Mouse (Mus musculus) urinary bladder, postnatal 36 days (tissue): ENCODE measurements around the gene Zfp933.
A peak's percentile ranks its signal among the peaks of the same experiment; 100 is the strongest.
"Not testable (repeated sequence)": the region's sequence is repeated elsewhere in the genome, so short reads cannot be mapped to it uniquely, and the experiment has no call there.

Source experiments
- DNase-seq, 2 experiments: peaks; one replicate each; pipeline ENCODE4 v3.0.0; 2022; ENCODE audit warnings: low spot score in 2 of 2, mixed read lengths in 1 of 2

Gene Zfp933

GRCm38 (mm10) chr4:147847614-147848583 is at the start of gene Zfp933:
TSS of gene Zfp933 (minus strand) at chr4:147848366.
- DNase-seq, result peak; percentile 57 to 59

- DNase-seq, result no peak
Measured at GRCm38 (mm10) chr4:147897348-147897747, 49.2 kb upstream of the Zfp933 start.

GRCm38 (mm10) chr4:147896411-147896810 is 48.2 kb upstream of the Zfp933 start:
- no peak for DNase-seq

- DNase-seq, result no peak
Measured at GRCm38 (mm10) chr4:147895815-147896330, 47.7 kb upstream of the Zfp933 start.

GRCm38 (mm10) chr4:147890341-147890740 is 42.2 kb upstream of the Zfp933 start:
- no peak for DNase-seq

GRCm38 (mm10) chr4:147888237-147888636 is 40.1 kb upstream of the Zfp933 start:
- DNase-seq, result no peak

GRCm38 (mm10) chr4:147887277-147887676 is 39.1 kb upstream of the Zfp933 start:
- no peak for DNase-seq

- DNase-seq, result no peak
Measured at GRCm38 (mm10) chr4:147886158-147886557, 38.0 kb upstream of the Zfp933 start.

GRCm38 (mm10) chr4:147884138-147884537 is 36.0 kb upstream of the Zfp933 start:
- no peak for DNase-seq

- DNase-seq, result no peak
Measured at GRCm38 (mm10) chr4:147883041-147883440, 34.9 kb upstream of the Zfp933 start.

- DNase-seq, result no peak
Measured at GRCm38 (mm10) chr4:147881792-147882191, 33.6 kb upstream of the Zfp933 start.

- no peak for DNase-seq
Measured at GRCm38 (mm10) chr4:147879865-147880264, 31.7 kb upstream of the Zfp933 start.

GRCm38 (mm10) chr4:147879456-147879855 is 31.3 kb upstream of the Zfp933 start:
- no peak for DNase-seq

- DNase-seq, result no peak
Measured at GRCm38 (mm10) chr4:147878537-147878936, 30.4 kb upstream of the Zfp933 start.

GRCm38 (mm10) chr4:147875852-147876575 is 27.8 kb upstream of the Zfp933 start:
- DNase-seq, result no peak

- peak in 1 of 2 experiments; percentile 13 for DNase-seq
Measured at GRCm38 (mm10) chr4:147869238-147869637, 21.1 kb upstream of the Zfp933 start.

- peak; percentile 89 to 95 for DNase-seq
Measured at GRCm38 (mm10) chr4:147868450-147869031, 20.4 kb upstream of the Zfp933 start, which contains the start of the genes Miip and Fv1. TSS of gene Miip (minus strand) at chr4:147868816. TSS of gene Fv1 (plus strand) at chr4:147868979.

- DNase-seq, result no peak
Measured at GRCm38 (mm10) chr4:147867563-147868449, 19.6 kb upstream of the Zfp933 start.

- DNase-seq, result not testable (repeated sequence)
Measured at GRCm38 (mm10) chr4:147866793-147867192, 18.6 kb upstream of the Zfp933 start.

- no peak for DNase-seq
Measured at GRCm38 (mm10) chr4:147866056-147866455, 17.9 kb upstream of the Zfp933 start.

- no peak for DNase-seq
Measured at GRCm38 (mm10) chr4:147865651-147866050, 17.5 kb upstream of the Zfp933 start.
